Mouse (Mus musculus): ENCODE results near the gene Col4a2.

Col4a2 gene

DNA sequence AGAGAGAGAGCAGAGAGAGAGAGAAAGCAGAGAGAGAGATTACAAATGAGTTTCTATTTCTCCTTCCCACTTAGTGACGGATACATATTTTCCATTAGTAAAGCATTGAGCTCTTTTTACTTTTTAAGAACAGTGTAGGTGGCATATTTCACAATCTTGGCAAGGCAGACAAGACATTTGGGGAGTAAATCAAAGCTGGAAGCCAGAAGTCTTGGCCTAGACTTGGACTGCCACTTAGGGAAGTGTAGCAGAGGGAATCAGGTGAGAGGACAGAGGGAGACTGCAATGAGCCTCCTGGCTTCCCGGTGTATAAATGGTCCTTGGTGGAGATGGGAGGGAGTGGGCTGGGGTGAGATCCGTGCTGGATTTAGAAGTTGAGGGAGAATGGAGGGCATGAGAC is 70.3 kb downstream of the Col4a2 start:
- no peak for DNase-seq (ENCODE audit: low spot score in 2 of 2)

DNA sequence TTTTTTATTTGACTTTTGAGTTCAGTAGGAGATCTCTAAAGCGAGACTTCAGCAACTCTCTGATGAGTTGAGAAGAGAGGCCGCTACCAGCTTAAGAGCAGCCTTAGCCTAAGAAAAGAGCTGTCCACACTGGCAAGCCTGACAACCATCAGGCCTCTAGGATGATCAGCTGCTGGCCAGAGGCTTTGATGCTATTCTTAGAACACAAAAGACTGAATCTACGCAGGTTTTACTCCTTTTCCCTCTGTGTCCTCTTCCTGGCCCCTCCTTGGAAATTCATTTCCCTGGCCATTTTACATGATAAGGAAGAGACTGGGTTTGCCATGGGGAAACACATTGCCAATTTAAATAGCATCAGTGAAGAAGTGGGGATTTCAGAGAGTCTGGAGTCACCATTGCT is 70.8 kb downstream of the Col4a2 start:
- no peak for DNase-seq (ENCODE audit: low spot score in 2 of 2)

DNA sequence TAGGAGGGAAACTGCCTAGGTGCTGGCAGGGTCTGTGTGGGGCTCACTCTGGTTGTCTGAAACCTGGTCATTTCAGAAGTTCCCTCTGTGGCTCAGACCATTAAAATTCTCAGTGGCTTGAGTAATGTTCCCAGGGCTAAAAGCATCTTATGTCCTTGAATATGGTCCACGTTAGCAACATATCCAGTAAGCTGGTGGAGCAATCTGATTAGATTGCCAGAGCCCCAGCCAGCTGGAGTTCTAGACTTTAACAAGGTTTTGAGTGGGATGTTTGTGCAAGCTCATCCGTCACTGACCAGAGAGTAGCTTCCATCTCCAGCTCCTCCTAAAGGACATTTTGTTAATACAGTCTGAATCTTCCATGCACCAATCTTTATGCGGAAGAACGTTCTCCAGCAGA is 72.2 kb downstream of the Col4a2 start:
- no peak for DNase-seq (ENCODE audit: low spot score in 2 of 2)

DNA sequence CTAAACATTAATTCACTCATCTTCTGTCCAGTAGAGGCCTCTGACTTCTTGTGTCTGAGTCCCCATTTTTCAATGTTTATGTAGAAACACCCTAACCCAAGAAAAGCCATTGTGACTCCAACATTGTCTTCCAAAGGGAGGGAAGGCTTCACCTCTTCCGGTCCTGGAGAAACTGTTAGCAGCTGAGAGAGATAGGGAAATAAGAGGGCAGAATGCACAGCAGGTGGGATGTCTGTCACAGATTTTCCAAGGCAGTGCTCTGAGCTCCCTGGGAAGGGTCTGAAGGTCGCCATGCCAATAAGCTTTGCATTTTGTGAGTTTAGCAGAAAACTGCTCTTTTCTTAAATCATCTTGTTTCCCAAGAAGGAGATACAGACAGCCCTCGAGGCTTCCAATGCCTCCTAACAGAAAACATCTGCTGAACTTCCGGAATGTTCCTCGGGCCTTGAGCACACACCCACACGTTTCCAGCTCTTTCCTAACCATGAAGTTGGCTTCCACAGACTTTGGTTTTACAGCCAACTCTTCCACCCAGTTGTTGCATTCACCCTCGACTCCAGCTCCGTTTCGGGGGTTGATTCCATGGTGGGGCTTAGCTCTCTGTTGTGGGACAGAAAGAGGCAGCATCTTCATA is 72.8 kb downstream of the Col4a2 start:
- DNase-seq (ENCODE audit: low spot score in 2 of 2), result no peak

DNA sequence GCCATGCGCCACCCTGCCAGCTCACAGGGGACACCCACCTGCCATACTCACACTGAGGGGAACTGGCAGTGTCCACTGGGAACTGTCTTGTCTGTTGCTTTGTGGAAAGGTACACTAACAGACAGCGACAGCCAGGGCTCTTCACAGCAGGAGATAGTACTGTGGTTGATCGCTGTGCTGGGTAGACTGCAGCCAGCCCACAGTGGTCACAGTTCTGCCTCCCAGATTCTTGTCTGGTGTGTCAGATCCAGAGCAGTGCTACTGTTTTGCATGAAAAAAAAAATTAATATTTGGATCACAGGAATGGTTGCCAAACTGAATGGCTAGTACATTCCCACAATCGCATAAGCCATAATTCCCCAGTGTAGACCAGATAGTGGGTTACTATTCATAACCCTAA is 74.7 kb downstream of the Col4a2 start:
- no peak for DNase-seq (ENCODE audit: low spot score in 2 of 2)

DNA sequence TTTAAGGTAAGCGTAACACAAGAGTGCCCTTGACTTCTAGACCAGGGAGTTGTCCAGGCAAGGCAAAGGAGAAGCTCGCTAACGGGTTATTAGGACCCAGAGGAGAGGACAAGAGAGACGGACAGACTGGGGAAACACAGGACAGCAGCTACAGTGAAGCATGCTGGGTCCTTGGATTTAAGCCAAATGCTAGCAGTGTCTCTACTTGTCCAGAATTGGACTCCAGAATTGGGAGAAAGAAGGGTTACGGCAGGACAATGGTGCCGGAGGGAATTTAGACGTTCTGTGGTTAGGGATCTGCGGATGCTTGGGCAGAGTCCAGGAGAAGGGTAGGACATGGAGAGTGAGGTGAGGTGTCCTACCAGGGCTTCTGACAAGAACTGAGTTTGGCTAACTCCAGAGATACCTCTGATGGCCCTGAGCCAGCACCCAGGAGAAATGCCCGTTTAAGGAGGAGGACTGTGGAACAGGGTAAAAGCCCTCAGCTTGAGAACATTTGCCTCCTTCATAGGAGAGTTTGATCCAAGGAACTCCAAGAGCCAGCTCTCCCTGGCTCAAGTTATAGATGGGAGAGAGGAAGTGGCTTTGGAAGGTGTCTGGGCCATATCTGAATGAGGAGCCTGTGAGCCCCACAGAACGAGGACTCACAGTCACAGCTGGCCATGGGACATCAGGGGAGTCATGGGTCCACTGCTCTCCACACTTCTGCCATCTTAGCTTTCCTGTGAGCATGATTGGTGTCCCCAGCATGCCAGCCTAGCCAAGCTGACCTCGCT is 76.9 kb downstream of the Col4a2 start:
- DNase-seq (ENCODE audit: low spot score in 2 of 2), result no peak

DNA sequence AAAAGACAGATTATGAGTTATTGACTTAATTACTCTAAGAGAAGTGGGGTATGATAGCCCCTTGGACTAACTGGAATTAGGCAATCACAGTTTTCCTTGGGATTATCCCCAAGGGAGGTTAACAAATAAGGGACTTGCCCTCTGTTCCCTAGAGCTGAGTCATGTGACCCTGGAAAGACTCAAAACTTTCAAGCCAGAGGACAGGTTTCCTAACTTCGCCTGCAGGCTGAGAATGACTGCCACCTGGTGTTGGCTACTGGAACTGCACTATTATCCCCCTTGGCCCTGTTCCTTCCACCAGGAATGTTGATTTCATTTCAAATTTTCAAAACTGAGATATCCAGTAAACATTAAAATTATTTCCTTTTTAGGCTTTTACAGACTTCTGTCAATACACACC is 80.1 kb downstream of the Col4a2 start:
- peak in 1 of 2 experiments; percentile 16 for DNase-seq (ENCODE audit: low spot score in 2 of 2)

DNA sequence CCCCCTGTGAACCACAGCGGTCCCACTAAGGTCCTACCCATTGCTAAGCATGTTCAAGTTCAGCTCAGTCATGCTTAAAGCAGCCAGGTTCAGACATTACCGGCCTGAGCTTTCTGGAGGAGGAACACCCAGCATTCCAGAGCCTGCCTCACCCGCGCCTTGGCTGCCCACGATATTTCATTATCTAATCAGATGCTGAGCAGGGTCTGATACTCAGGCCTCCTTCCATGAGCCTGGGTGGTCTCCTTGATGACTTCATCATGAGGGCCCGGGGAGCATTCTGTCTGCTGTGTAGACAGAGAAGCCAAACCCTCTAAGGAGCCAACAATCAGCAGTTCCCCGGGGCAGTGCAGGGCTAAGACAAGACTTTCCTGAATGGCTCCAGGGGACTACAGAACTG is 80.6 kb downstream of the Col4a2 start:
- no peak for DNase-seq (ENCODE audit: low spot score in 2 of 2)

DNA sequence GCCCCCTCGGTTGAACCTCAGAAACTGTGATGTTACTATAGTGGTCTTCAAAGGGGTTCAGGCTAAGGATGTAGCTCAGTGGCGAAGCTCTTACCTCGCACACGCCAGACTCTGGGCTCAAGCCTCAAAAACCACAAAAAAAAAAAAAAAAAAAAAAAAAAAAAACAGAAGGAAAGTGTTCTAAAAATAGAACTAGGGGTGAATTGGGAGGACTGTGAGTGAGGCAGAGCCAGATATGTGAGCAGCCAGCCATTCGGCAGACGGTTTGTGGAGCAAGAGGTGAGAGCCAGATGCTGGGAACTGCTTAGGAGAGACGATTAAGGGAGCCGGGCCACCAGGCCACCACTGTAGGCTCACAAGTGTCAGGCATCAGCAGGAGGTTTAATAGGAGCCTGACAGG is 81.0 kb downstream of the Col4a2 start:
- no peak for DNase-seq (ENCODE audit: low spot score in 2 of 2)

DNA sequence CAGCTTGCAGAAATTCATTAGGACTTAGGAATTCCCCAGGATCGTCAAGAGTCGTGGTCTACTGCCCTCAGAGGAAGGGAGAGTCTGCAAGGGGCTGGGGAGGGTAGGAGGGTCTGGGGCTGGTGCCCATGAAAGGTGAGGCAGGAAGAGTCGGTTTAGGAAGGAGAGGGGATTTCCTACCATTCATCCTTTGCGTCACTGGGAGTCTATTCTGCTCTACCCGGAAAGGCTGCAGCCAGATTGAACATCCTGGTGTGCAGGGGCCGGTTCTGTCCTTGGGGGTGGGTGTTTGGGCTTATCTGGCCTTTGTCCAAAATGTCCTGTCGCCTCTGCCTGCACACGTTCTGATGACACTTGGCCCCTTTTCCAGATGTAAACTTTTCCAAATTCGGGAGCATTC is 82.2 kb downstream of the Col4a2 start:
- no peak for DNase-seq (ENCODE audit: low spot score in 2 of 2)

DNA sequence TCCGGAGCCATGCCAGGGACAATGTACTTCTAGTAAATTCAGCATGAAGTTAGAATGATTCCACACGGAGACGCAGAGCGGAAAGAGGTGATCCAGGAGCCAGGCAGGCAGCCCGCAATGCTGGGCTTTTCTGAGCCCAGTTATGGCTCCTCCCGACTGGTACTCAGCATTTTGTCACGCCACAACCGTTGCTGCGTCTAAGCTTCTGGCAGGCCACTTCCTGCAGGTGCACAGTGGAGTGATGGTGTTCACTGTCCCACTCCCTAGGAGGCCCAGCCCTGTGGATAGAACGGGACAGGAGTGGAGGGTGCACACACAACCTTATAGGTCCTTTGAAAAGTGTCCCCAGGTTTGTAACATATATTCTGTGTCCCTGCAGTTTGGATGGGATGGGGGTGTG is 83.0 kb downstream of the Col4a2 start:
- DNase-seq (ENCODE audit: low spot score in 2 of 2), result no peak

DNA sequence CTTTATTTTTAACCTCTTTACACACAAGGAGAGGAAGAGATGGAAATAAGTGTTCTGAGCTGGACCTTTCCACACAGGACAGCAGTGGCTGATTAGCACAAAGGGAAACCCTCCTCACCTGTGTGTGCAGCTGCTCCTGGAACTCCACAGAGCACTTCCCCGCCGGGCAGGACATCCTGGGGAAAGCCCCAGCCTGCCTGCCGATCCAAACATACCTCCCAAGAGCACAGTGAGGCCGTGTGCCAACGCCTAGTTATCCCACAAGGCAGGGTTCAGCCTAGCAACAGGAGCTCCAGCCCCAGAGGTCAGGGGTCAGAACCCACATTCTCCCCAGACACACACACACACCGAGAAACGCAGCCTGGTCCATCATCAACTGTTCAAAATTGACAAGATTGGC is 83.5 kb downstream of the Col4a2 start:
- DNase-seq (ENCODE audit: low spot score in 2 of 2), result no peak

DNA sequence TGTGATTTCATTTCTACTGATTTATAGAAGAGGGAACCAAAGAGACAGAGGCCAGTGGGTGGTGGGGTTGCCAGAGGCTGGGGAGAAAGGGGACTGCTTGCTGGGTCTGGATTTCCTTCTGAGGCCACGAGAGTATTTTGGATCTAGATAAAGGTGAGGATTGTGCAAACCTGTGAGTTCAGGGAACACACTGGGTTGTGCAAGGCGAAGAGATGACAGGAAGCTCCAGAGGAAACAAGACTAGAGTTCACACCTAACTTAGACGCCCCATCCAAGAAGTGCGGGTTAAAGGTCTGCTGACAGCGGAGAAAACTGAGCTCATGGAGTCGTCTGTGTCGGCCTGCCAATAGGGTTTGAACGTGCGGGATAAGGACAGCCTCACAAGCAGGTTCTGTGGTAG is 84.5 kb downstream of the Col4a2 start:
- DNase-seq (ENCODE audit: low spot score in 2 of 2), result no peak

DNA sequence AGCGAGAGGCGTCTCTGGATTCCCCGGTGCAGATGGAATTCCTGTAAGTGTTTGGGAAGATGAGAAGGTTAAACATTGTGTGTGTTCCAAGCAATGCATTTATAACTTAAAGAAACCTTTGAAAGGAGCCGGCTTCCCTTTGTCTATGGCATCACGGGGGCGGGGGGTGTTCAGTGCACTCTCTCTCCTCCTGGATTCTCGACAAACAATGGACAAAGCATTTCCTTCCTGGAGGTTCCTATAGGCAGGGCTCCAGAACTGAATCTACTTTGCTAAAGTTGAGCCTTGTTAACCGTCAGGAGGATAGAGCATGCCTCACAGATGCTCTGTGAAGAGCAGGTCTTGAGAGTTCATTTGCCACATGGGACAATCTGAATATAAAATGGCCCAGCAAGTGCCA is 87.1 kb downstream of the Col4a2 start:
- DNase-seq (ENCODE audit: low spot score in 2 of 2), result no peak

DNA sequence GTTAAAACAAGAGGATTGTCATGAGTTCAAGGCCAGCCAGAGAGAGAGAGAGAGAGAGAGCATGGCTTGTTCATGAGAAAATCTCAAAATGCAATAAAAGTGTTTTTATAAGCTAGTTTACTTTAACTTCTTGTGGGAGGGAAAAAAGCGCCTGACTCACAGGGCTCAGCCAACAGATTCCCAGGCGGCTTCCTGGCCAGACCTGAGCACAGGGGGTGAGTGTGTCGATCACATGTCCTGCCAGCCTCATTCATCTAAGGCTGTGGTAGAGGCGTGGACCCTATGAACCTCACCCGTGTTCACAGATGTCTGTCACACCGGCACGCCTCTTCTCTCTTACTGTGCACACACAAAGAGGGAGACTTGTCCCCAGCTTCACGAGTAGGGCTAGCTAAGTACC is 87.6 kb downstream of the Col4a2 start:
- DNase-seq (ENCODE audit: low spot score in 2 of 2), result no peak

DNA sequence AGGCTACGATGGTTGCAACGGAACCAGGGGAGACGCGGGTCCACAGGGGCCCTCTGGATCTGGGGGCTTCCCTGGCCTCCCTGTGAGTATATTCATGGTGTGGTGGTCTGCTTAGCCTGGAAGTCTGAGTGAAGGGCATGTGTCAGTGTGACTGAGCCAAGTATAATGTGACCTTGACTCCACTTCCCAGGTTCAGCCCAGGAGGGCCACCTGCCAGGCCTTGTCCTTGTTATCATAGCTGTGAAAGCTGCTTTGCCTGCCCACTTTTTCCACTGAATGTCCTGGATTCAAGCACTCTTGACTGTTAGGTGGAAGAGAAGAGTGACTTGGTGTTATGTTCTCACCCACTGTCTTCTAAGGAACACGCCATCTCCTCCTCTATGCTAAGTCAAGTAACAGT is 88.6 kb downstream of the Col4a2 start:
- no peak for DNase-seq (ENCODE audit: low spot score in 2 of 2)

DNA sequence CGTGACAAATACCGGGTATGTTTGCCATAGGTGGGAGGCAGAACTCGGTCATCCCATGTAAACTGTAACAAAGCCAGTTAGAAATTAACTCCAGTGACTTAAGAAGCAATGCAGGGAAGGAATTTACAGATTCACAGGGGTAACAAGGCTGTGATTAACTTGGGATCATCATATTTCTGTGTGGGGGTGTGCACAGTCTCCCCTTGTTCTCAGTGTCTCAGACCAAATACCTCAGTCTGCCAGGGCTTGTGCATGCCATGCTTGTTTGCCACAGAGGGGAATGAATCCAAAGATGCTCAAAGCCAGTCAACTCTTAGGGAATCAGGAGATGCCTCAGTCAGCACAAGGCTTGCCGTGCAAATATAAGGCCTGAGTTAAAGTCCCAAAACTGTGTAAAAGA is 89.6 kb downstream of the Col4a2 start:
- DNase-seq (ENCODE audit: low spot score in 2 of 2), result no peak

DNA sequence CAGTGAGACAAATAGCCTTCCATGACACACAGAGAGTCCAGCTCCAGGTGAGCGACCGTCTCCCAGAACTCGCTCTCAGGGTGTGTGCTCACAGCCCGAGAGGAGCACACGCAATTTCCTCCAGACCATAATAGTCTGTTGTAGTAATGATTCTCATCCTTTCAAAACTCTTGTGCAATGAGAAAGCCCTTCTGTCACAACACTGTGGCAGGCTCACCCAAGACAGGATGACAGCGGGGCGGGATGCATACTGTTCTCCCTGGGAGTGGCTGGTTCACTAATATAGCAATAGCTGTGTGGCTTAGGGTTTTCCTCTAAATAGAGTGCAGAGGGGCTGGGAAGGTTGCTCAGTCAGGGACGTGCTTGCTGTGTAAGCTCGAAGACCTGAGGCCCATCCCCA is 91.2 kb downstream of the Col4a2 start:
- no peak for DNase-seq (ENCODE audit: low spot score in 2 of 2)

DNA sequence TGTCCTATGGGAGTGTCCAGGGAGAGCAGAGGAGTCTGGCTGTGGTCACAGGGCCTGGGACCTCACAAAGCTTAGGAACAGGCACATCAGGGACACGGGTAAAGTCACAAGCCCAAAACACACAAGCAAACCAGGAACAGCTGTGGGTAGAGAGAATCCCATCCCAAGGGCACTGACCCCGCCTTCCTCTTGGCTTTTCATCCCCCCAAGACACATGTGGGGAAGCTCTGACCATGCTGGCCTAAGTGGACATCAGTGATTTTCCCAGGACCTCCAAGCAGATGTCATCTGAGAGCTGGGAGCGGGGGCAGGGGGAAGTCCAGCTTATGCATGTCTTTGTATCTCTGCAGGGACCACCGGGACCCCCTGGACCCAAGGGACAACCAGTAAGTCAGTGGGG is 92.0 kb downstream of the Col4a2 start:
- no peak for DNase-seq (ENCODE audit: low spot score in 2 of 2)

DNA sequence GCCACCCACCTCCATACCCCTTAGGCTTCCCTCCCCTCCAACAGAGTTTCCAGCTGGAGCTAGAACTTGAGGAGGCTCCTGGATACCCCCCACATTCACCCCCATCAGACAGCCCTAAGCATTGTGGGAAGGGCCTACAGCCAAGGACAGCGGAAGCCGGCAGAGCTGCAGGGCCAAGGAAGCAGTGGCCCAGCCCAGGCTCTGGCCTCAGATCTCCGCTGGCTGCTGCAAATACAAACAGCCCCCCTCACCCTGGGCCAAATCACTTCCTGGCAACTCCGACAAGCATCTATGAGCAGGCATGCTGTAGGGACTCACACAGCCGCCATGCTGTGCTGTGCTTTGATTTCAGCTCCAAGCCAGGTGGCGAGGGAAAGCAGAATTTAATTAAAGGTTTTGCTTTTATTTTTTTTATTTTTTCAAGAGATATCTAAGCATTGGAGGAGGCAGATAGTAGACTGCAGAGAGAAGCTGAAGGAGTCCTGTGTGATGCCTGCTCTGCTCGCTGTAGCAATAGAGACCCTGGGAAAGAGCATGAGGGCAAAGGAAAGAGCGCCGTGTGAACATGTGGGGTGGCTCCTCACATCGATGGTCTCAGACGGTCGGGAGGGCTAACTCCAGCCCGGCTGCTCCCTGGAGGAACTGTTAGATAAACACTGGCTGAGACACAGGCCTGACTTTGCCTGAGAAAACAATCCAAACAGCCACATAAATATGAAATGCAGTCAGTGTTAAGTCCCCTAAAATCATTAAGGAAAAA is 93.3 kb downstream of the Col4a2 start:
- no peak for DNase-seq (ENCODE audit: low spot score in 2 of 2)

DNA sequence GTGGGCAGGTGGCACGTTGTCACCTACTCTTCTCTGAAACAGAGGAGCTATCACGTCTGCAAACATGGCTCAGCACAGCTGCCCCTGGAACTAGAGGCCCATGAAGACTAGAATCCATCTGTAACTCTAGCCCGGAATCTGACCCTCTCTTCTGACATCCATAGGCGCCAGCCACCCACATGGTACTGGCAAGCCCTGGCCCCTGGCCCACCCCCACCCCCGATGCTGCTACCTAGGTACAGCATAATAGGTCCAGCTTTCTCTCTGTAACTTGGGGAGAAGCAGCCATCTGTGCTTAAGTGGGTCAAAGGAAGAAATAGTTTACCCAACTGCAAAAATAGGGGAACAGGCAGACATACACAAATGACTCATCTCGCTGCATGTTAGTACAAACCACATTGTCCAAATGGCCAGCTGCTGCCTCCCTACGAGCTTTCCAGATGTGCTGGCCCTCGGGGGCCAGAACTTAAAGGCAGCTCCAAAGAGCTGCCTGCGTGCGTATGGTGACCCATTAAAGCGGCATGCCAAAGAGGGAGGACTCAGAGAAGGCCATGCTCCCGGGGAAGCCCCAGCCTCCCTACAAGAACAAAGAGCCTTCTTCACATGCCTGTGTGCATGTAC is 99.0 kb downstream of the Col4a2 start:
- no peak for DNase-seq (ENCODE audit: low spot score in 2 of 2)

DNA sequence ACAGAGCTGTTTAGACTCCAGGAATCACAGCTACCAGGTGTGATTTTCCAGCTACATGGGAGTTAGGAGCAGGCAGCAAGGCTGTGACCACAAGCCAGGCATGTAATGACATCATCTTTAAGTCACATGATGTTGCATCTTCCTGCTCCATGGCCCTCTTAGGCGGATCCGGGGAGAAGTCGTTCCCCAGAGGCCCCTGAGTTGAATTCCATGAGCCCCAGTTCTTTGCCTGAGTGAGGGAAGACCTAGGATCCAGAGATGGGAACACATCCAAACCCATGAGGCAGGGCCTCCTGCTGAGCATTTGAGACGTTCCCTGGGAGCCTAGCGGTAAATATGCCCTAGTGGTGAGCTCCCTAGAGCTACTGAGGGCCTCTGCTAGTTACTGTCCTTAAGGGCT is 99.8 kb downstream of the Col4a2 start:
- no peak for DNase-seq (ENCODE audit: low spot score in 2 of 2)

DNA sequence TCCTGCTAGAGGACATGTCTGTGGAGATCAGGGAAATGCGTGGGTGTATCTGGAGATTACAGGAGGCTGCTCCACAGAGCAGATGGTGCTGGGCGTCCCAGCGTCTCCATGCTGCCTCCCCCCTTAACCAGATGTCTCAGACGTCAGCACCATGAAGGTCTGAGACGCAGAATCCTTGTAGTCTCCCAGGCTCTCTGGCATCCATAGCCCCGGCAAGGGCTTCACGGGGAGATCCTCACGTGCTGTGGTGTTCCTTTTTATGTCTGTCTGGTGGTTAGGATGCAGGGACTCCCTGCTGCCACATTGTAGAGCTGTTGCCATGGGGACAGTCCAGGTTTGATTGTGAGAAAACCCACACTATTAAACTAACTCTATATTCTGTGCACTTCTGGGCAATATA is 101.7 kb downstream of the Col4a2 start:
- DNase-seq (ENCODE audit: low spot score in 2 of 2), result no peak
